Mouse (Mus musculus) thymus, adult 2 months (tissue): ENCODE measurements around the gene Plce1. TPM values are rescaled to one million over a fixed set of nuclear protein-coding genes. Genes with fewer than 3 reads are reported as not detected.

Experiments used
- DNase-seq: peaks from one replicate; pipeline ENCODE4 v3.0.0; 2021
- H3K27ac ChIP-seq: fragments of 200-500 bp; 2 replicates; pipeline ENCODE4 v1.5.1; 2012; ENCODE audit warnings: low read length, control low read depth; ENCODE audit not compliant: control insufficient read depth, insufficient read depth
- H3K27me3 ChIP-seq: fragments of 200-500 bp; 2 replicates; pipeline ENCODE4 v1.6.1; 2012; ENCODE audit warnings: mild to moderate bottlenecking, low read length, moderate library complexity, mixed read lengths; ENCODE audit not compliant: control insufficient read depth, insufficient read depth
- H3K36me3 ChIP-seq: fragments of 200-500 bp; 2 replicates; pipeline ENCODE4 v1.6.1; 2012; ENCODE audit warnings: mild to moderate bottlenecking, low read length, moderate library complexity; ENCODE audit not compliant: control insufficient read depth, insufficient read depth
- H3K4me1 ChIP-seq: fragments of 200-500 bp; replicated peaks from 2 replicates; pipeline ENCODE4 v1.6.1; 2012; ENCODE audit warnings: low read length; ENCODE audit not compliant: control insufficient read depth, insufficient read depth
- H3K4me3 ChIP-seq: fragments of 200-500 bp; 2 replicates; pipeline ENCODE4 v1.5.1; 2012; ENCODE audit warnings: mild to moderate bottlenecking, low read length, control low read depth, moderate library complexity; ENCODE audit not compliant: control insufficient read depth, insufficient read depth
- CTCF ChIP-seq: fragments of 200-500 bp; IDR thresholded peaks from 2 replicates; pipeline ENCODE4 v1.5.1; 2012; ENCODE audit warnings: mild to moderate bottlenecking, control low read depth, low read length, moderate library complexity, borderline replicate concordance; ENCODE audit not compliant: control insufficient read depth, poor library complexity, insufficient read depth; ENCODE audit errors: extremely low read depth
- POLR2A ChIP-seq: fragments of 200-500 bp; IDR thresholded peaks from 2 replicates; pipeline ENCODE4 v1.6.1; 2012; ENCODE audit warnings: mild to moderate bottlenecking, low read length, control low read depth, moderate library complexity; ENCODE audit not compliant: control insufficient read depth, poor library complexity, insufficient read depth; ENCODE audit errors: extremely low read depth
- WGBS: fragments of 180-500 bp; shearing (Covaris S2); methylation state at CpG from one replicate; pipeline ENCODE4 v1.1.7; 2018; 5-methylcytosine and 5-hydroxymethylcytosine counted together
- polyA plus RNA-seq: library from polyadenylated mRNA; depleted of rRNA; stranded (reverse); fragments of >200 nt; gene quantifications from 2 replicates; pipeline ENCODE4 v1.2.3, GENCODE M21; 2012

Plce1 gene
- polyA plus RNA-seq, 1 experiment: 1.2 TPM

GRCm38 (mm10) chr19:38507966-38508625 is 27.2 kb downstream of the Plce1 start:
- H3K36me3 ChIP-seq: no peaks in the 10 kb centered on the region
- no peaks in the 10 kb centered on the region for H3K27me3 ChIP-seq
- no peak overlapping the region for H3K4me3 ChIP-seq
- no peaks in the 10 kb centered on the region for H3K4me1 ChIP-seq
- TF ChIP-seq POLR2A (no peak), CTCF (no peak)
- H3K27ac ChIP-seq: no peak overlapping the region
- no peak for DNase-seq
- WGBS: 87% methylated on average over 9 of the region's 9 CpGs

DNA sequence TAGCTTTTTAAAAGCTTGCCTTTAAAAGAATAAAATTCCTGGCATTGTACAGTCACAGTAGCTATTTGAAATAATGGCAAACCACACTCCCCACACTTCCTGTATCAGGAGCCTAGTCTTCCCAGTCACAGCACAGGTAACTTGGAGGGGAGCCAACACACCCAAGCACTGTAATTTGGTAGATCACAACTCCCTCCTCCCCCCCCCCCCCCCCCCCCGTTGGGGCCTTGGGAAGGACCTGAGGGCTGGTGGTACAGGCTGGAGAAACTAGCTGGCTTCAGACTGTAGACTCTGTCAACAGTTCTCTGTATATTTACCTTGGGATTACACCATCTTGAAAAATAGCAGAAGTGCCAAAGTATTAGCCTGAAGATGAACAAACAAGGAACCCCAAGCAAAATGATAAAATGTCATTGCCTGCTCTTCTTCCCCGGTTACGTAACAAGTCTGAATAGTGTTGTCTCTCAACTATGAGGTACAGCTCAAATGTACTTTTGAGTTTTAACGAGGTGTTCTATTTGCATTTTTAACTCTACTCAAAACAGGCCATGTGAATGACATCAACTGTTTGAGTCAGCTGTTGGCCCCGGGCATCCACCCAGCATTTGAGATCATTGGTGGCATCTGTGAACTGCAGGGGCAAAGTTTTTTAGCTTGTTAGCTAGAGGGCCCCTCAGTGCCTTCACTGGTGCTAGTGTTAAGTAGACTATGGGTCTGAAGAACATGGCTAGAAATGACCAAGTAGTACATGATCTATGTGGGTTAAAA is 33.7 kb downstream of the Plce1 start:
- 88% methylated on average over 5 of the region's 5 CpGs for WGBS
- Histone ChIP-seq H3K4me3 (no peak overlapping the region), H3K36me3 (no peaks in the 10 kb centered on the region), H3K27ac (no peak overlapping the region), H3K4me1 (no peaks in the 10 kb centered on the region), H3K27me3 (no peaks in the 10 kb centered on the region)
- no peak for DNase-seq
- no peak for TF ChIP-seq CTCF
- TF ChIP-seq POLR2A: no peak

DNA sequence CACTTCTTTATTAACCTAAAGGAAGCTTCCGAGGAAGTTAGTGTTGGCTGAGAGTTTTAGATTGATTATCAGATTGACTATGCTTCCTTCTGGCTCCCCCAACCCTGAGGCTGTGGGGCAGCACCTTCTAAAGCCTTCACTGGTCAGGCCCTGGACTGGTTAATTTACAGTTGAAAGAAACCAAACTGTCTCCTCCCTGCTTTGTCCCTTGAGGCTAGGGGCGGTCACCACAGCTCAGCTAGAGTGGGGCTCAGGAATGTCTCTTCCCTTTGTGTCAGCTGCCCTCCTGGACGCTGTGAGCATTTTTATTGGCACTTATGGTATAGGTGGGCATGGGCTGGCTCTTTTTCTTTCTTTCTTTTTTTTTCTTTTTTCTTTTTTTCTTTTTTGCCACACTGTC is 45.9 kb downstream of the Plce1 start:
- no peak for DNase-seq
- WGBS: 58% methylated on average over 3 of the region's 3 CpGs
- H3K4me1 ChIP-seq: no peaks in the 10 kb centered on the region
- no peaks in the 10 kb centered on the region for H3K36me3 ChIP-seq
- no peak overlapping the region for H3K4me3 ChIP-seq
- no peak for TF ChIP-seq POLR2A
- no peak for TF ChIP-seq CTCF
- H3K27ac ChIP-seq: no peak overlapping the region
- H3K27me3 ChIP-seq: no peaks in the 10 kb centered on the region

DNA sequence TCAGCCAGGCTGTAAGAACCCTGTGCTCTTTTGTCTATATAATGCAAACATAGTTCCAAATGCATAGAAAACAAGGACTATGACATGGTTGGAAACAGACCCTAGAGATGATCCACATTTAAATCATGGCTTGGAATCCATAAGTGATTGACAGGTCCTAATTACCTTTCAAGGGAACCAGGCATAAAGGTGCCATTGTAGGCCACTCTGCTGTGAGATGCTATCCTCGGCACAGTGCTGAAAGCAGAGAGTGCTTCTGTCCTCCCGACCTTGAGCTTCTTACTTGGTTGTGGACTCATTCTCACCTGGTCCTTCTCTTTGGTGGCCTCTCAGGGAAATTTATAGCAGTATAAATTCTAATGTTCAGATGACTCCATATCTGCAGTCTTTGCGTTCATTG is 46.6 kb downstream of the Plce1 start:
- Histone ChIP-seq H3K4me3 (no peak overlapping the region), H3K4me1 (no peaks in the 10 kb centered on the region), H3K36me3 (no peaks in the 10 kb centered on the region), H3K27me3 (no peaks in the 10 kb centered on the region), H3K27ac (no peak overlapping the region)
- 79% methylated on average over 3 of the region's 3 CpGs for WGBS
- DNase-seq: no peak
- TF ChIP-seq POLR2A (no peak), CTCF (no peak)

- TF ChIP-seq POLR2A: no peak
- TF ChIP-seq CTCF: no peak
- no peak overlapping the region for H3K4me3 ChIP-seq
- WGBS: 95% methylated on average over 5 of the region's 5 CpGs
Measured at GRCm38 (mm10) chr19:38533230-38533629, 52.3 kb downstream of the Plce1 start.

DNA sequence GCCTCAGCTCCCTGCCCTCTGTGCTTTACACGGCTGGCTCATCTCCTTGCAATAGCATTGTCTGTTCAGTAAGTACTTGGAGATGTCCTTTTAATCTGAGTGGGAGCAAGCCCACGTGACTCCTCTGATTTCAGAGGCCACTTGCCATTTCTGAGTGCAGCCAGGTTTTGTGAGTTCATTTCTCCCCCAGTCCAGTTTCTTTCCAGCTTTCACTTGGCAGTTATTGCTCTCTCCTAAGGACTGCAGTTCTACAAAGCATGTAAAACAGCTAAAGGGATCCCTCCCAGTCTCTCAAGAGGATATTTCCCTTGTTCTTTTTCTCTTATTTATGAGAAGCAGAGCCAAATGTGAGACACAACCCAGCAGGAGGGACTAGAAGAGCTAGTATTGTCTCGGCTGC is 58.4 kb downstream of the Plce1 start:
- H3K27ac ChIP-seq: no peak overlapping the region
- H3K36me3 ChIP-seq: no peaks in the 10 kb centered on the region
- H3K4me3 ChIP-seq: no peak overlapping the region
- TF ChIP-seq CTCF (no peak), POLR2A (no peak)
- H3K4me1 ChIP-seq: no peaks in the 10 kb centered on the region
- no peak for DNase-seq
- 81% methylated on average over 3 of the region's 3 CpGs for WGBS
- H3K27me3 ChIP-seq: no peaks in the 10 kb centered on the region

More at GRCm38 (mm10) chr19:38533230-38533629, 52.3 kb downstream of the Plce1 start:
- Histone ChIP-seq H3K27me3 (no peaks in the 10 kb centered on the region), H3K4me1 (no peaks in the 10 kb centered on the region), H3K27ac (no peak overlapping the region), H3K36me3 (no peaks in the 10 kb centered on the region)
- no peak for DNase-seq
